Mouse (Mus musculus) limb, embryonic 12.5 days (tissue): Measurements from ENCODE around the gene Dbn1. TPM values are rescaled to one million over a fixed set of nuclear protein-coding genes. Genes with fewer than 3 reads are reported as not detected.

ENCODE experiments used
- ATAC-seq: fragments of 200-750 bp; cut with Nextera tagmentation; 2 replicates; pipeline ENCODE4 v1.8.0; 2017; ENCODE audit warnings: low read depth, moderate TSS enrichment; ENCODE audit not compliant: insufficient number of reproducible peaks, insufficient read depth, low FRiP score, low TSS enrichment
- H3K27ac ChIP-seq: fragments of 300-500 bp; sonication (generic); 2 replicates; pipeline ENCODE4 v1.5.1; 2016; ENCODE audit warnings: mild to moderate bottlenecking, moderate library complexity
- H3K27me3 ChIP-seq: fragments of 300-500 bp; sonication (generic); 2 replicates; pipeline ENCODE4 v1.6.1; 2016; ENCODE audit warnings: mild to moderate bottlenecking, moderate library complexity
- H3K36me3 ChIP-seq: fragments of 300-500 bp; sonication (generic); 2 replicates; pipeline ENCODE4 v1.6.1; 2016; ENCODE audit warnings: mild to moderate bottlenecking, moderate library complexity
- H3K4me1 ChIP-seq: fragments of 300-500 bp; sonication (generic); replicated peaks from 2 replicates; pipeline ENCODE4 v1.6.1; 2016
- H3K4me2 ChIP-seq: fragments of 300-500 bp; sonication (generic); 2 replicates; pipeline ENCODE4 v1.6.1; 2016; ENCODE audit warnings: mild to moderate bottlenecking, moderate library complexity
- H3K4me3 ChIP-seq: fragments of 300-500 bp; sonication (generic); replicated peaks from 2 replicates; pipeline ENCODE4 v1.5.1; 2016; ENCODE audit warnings: mild to moderate bottlenecking
- H3K9ac ChIP-seq: fragments of 300-500 bp; sonication (generic); replicated peaks from 2 replicates; pipeline ENCODE4 v1.6.1; 2016; ENCODE audit warnings: mild to moderate bottlenecking, moderate library complexity
- H3K9me3 ChIP-seq: fragments of 300-500 bp; sonication (generic); 2 replicates; pipeline ENCODE4 v1.6.1; 2016; ENCODE audit warnings: mild to moderate bottlenecking, moderate library complexity
- WGBS: fragments of 180-500 bp; shearing (Covaris S2); methylation state at CpG from one replicate; pipeline ENCODE4 v1.1.7; 2016; 5-methylcytosine and 5-hydroxymethylcytosine counted together
- polyA plus RNA-seq: library from polyadenylated mRNA; unstranded; fragments of >200 nt; fragmentation: Nextera tagmentation; extraction: Ambion mirVana; gene quantifications from 2 replicates; pipeline ENCODE4 v1.2.1, GENCODE M21; 2016

Dbn1 gene
- polyA plus RNA-seq, 1 experiment from 2014 or later, result 361 TPM

DNA sequence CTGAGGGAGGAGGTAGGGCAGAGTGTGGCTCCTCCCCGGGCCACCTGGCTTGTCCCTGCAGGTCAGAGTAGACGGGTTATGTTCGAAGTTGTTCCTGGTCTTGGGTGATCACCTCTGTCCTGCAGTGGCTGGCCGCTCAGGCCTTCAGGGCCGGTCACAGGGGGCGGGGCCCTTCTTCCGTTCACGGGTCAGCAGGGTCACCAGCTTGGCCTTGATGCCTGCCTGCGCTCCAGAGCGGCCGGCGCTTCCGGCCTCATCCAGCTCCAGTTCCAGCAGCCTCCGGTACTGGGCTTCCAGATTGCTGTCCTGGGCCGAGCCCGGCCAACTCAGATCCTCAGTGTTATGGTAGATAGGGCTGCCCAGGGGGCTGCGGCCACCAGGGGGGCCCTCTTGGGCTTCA, 35.4 kb upstream of the Dbn1 start:
- WGBS, result 46% methylated on average over 17 of the region's 17 CpGs
- ATAC-seq, result no peak
- Histone ChIP-seq H3K4me2 (no peak overlapping the region), H3K27ac (no peak overlapping the region), H3K4me3 (no peak overlapping the region; the same call in 1 of the 2 replicates), H3K27me3 (no peaks in the 10 kb centered on the region), H3K4me1 (no peaks in the 10 kb centered on the region), H3K36me3 (peaks cover 3% of the 10 kb centered on the region; the same call in 1 of the 2 replicates), H3K9me3 (peaks cover 6% of the 10 kb centered on the region; the same call in 1 of the 2 replicates), H3K9ac (no peak overlapping the region; the same call in 1 of the 2 replicates)

GRCm38 (mm10) chr13:55522730-55523129, 34.8 kb upstream of the Dbn1 start:
- 69% methylated on average over 8 of the region's 8 CpGs for WGBS

GRCm38 (mm10) chr13:55519606-55520005, 31.7 kb upstream of the Dbn1 start:
- no peak for ATAC-seq
- Histone ChIP-seq H3K27ac (no peak overlapping the region), H3K9ac (no peak overlapping the region), H3K36me3 (peaks cover 3% of the 10 kb centered on the region; the same call in 1 of the 2 replicates), H3K9me3 (peaks cover 6% of the 10 kb centered on the region; the same call in 1 of the 2 replicates), H3K4me2 (no peak overlapping the region), H3K27me3 (peaks cover 6% of the 10 kb centered on the region; the same call in 1 of the 2 replicates), H3K4me3 (no peak overlapping the region), H3K4me1 (no peaks in the 10 kb centered on the region)
- 75% methylated on average over 4 of the region's 4 CpGs for WGBS

More at GRCm38 (mm10) chr13:55522730-55523129, 34.8 kb upstream of the Dbn1 start:
- Histone ChIP-seq H3K4me2 (no peak overlapping the region), H3K9me3 (peaks cover 6% of the 10 kb centered on the region; the same call in 1 of the 2 replicates), H3K4me1 (no peaks in the 10 kb centered on the region), H3K27ac (0 out of 2 replicates have a peak overlapping the region, but pooled peaks have one; percentile 32), H3K36me3 (peaks cover 3% of the 10 kb centered on the region; the same call in 1 of the 2 replicates), H3K27me3 (no peaks in the 10 kb centered on the region), H3K9ac (no peak overlapping the region), H3K4me3 (no peak overlapping the region)
- no peak for ATAC-seq

GRCm38 (mm10) chr13:55516955-55517354, 29.0 kb upstream of the Dbn1 start:
- Histone ChIP-seq H3K27ac (no peak overlapping the region), H3K4me3 (no peak overlapping the region), H3K9me3 (peaks cover 6% of the 10 kb centered on the region; the same call in 1 of the 2 replicates), H3K9ac (no peak overlapping the region), H3K27me3 (peaks cover 7% of the 10 kb centered on the region; the same call in 1 of the 2 replicates), H3K4me2 (no peak overlapping the region), H3K36me3 (no peaks in the 10 kb centered on the region), H3K4me1 (peaks cover 6% of the 10 kb centered on the region)
- no peak for ATAC-seq
- 7% methylated on average over 5 of the region's 5 CpGs for WGBS

DNA sequence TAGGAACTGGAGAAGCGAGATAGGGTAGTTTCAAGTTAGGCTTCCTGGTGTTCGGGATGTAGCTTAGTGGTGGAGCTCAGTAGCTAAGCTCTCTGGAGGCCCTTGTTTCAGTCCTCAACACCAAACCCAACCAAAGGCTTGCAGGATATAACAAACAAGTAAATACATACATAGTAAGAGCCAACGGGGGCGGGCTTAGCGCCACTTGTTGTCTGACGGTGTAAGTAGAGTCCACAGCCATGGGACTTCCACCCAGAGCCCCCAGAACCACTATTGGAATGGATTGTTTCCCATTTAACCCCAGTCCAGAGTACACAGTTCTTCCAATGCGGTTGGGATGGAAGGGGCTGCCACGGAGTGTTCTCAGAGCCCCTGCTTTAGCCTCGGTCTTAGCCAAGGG, 25.9 kb upstream of the Dbn1 start:
- H3K4me1 ChIP-seq, result peaks cover 33% of the 10 kb centered on the region
- H3K9ac ChIP-seq, result no peak overlapping the region
- ATAC-seq, result no peak
- H3K27ac ChIP-seq, result peak overlapping the region; percentile 94; the same call in 1 of the 2 replicates
- H3K9me3 ChIP-seq, result no peaks in the 10 kb centered on the region
- peaks cover 7% of the 10 kb centered on the region; the same call in 1 of the 2 replicates for H3K27me3 ChIP-seq
- 36% methylated on average over 9 of the region's 9 CpGs for WGBS
- H3K4me2 ChIP-seq, result peak overlapping the region; percentile 93
- H3K4me3 ChIP-seq, result peak overlapping the region; percentile 93
- H3K36me3 ChIP-seq, result peaks cover 21% of the 10 kb centered on the region

DNA sequence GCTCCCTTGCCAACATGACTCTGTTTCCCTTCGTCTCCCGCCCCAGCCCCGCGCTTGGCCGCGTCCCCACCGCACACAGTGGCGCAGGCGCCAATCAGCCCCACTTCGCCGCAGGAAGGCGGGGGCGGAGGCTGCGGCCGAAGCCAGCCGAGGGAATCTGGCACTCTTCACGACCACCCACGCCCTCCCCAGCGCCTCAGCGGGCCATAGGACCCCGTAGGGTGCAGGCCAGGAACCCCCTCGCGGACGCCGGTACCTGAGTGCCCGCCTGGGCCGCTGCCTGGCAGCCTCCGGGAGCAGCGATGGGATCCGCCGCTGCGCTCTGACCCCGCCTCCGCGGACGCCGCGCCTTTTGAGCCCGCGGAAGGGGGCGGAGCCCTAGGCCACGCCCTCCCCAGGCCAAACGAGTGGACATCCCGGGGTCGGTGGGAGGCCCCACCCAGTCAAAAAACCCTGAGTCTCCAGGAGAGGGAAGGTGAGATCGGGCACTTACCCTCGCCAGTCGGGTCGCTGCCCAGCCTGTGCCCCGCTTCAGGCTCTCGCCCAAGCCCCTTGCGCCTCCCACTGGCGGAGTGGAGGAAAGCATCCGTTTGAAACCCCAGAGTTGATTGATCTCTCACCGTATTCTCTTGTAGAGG, 25.3 kb upstream of the Dbn1 start, which contains the start of gene Pdlim7:
Gene Pdlim7, minus strand, starts transcription at position 566 of the 638 bp plus-strand sequence.
- Histone ChIP-seq H3K36me3 (peaks cover 27% of the 10 kb centered on the region), H3K9me3 (no peaks in the 10 kb centered on the region), H3K27me3 (peaks cover 7% of the 10 kb centered on the region; the same call in 1 of the 2 replicates), H3K4me3 (peak within 1 kb of the TSS; percentile 93), H3K4me1 (peaks cover 33% of the 10 kb centered on the region), H3K27ac (peak within 1 kb of the TSS; percentile 94), H3K9ac (peak within 1 kb of the TSS; percentile 93), H3K4me2 (peak within 1 kb of the TSS; percentile 93)
- ATAC-seq, result peak; percentile 50
- WGBS, result under 1% methylated on average over 55 of the region's 55 CpGs

- Histone ChIP-seq H3K4me3 (peak overlapping the region; percentile 93), H3K4me2 (peak overlapping the region; percentile 93), H3K27me3 (peaks cover 7% of the 10 kb centered on the region; the same call in 1 of the 2 replicates), H3K9ac (peak overlapping the region; percentile 93), H3K4me1 (peaks cover 33% of the 10 kb centered on the region), H3K9me3 (no peaks in the 10 kb centered on the region), H3K36me3 (peaks cover 34% of the 10 kb centered on the region), H3K27ac (peak overlapping the region; percentile 94)
- ATAC-seq, result peak; percentile 73
- 1% methylated on average over 25 of the region's 25 CpGs for WGBS
Measured at GRCm38 (mm10) chr13:55512379-55513031, 24.6 kb upstream of the Dbn1 start.

- Histone ChIP-seq H3K4me1 (peaks cover 33% of the 10 kb centered on the region), H3K4me3 (peak overlapping the region; percentile 93), H3K9me3 (no peaks in the 10 kb centered on the region), H3K4me2 (peak overlapping the region; percentile 93), H3K36me3 (peaks cover 44% of the 10 kb centered on the region), H3K27me3 (peaks cover 7% of the 10 kb centered on the region; the same call in 1 of the 2 replicates), H3K27ac (peak overlapping the region; percentile 94), H3K9ac (peak overlapping the region; percentile 47; the same call in 1 of the 2 replicates)
- ATAC-seq, result no peak; the same call in 1 of the 2 replicates
- 17% methylated on average over 5 of the region's 5 CpGs for WGBS
Measured at GRCm38 (mm10) chr13:55511492-55511861, 23.6 kb upstream of the Dbn1 start.

DNA sequence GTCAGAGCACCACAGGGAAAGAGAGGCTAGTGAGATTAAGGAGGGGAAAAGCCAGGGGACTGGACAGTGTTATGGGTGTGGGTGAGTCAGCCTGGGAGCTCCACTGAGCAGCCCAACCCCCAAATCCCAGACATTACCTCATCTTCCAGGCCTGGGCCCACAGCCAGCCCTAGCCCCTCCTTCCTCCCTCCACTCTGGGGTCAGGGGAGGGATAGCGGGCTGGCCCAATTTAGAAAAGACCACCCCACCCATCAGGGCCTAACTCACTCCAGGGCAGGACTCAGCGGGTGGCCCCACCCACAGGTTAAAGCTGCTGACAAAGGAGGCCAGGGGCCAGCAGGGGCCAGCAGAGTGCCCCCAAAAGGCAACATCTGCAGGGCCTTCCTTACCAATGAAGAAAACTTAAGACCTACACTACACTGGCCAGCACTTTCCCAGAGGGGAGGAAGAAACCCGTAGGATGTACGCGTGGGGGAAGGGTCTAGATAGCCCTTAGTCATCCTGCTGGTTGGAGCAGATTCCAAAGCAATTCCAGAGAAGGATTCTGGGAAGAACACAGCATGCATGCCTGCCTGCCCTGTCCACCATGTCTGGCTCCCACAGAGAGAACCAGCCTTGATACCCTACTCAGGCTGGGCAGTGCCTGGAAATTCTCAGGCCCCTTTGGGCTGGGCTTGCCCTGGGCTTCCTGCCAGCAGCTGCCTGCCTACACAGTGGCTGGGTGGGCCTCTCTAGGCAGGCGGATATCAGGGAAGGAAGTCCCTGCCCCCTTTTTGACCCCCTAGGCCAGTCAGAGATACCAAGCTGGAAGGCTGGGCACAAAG, 23.0 kb upstream of the Dbn1 start:
- Histone ChIP-seq H3K4me3 (peak overlapping the region; percentile 93), H3K4me2 (peak overlapping the region; percentile 93), H3K4me1 (peaks cover 33% of the 10 kb centered on the region), H3K27ac (peak overlapping the region; percentile 94), H3K9me3 (no peaks in the 10 kb centered on the region), H3K27me3 (peaks cover 7% of the 10 kb centered on the region; the same call in 1 of the 2 replicates), H3K36me3 (peaks cover 50% of the 10 kb centered on the region), H3K9ac (peak overlapping the region; percentile 47)
- ATAC-seq, result peak; percentile 43
- 16% methylated on average over 6 of the region's 6 CpGs for WGBS

GRCm38 (mm10) chr13:55510332-55510667, 22.4 kb upstream of the Dbn1 start:
- Histone ChIP-seq H3K9ac (no peak overlapping the region), H3K27me3 (peaks cover 7% of the 10 kb centered on the region; the same call in 1 of the 2 replicates), H3K4me2 (peak overlapping the region; percentile 93), H3K27ac (peak overlapping the region; percentile 94), H3K9me3 (no peaks in the 10 kb centered on the region), H3K4me1 (peaks cover 33% of the 10 kb centered on the region), H3K4me3 (peak overlapping the region; percentile 93; the same call in 1 of the 2 replicates), H3K36me3 (peaks cover 56% of the 10 kb centered on the region)
- peak; percentile 15 for ATAC-seq
- 28% methylated on average over 3 of the region's 3 CpGs for WGBS
